Mouse (Mus musculus) bone marrow macrophage, adult 2 months (primary cell): ENCODE measurements at regions not wholly inside any gene's neighbourhood (a gene's known extent, or its start where the extent isn't known, plus 50 kb on each side); places are given as distances from the start of the nearest gene placed in this dataset.

Experiments
- CTCF ChIP-seq: IDR thresholded peaks from 2 replicates; pipeline ENCODE4 v1.5.1; 2012; ENCODE audit warnings: low read depth, mild to moderate bottlenecking, low read length, moderate library complexity
- POLR2A ChIP-seq: IDR thresholded peaks from 2 replicates; pipeline ENCODE4 v1.6.1; 2012; ENCODE audit warnings: mild to moderate bottlenecking, low read depth, low read length, borderline replicate concordance

- no peak for TF ChIP-seq CTCF
- no peak for TF ChIP-seq POLR2A
These were observed 751.7 kb upstream of the Car8 start for GRCm38 (mm10) chr4:8990551-8990950.
